Mouse (Mus musculus) forebrain, embryonic 11.5 days (tissue): ENCODE results near the gene Fos. TPM values are rescaled to one million over a fixed set of nuclear protein-coding genes. Genes with fewer than 3 reads are reported as not detected.

ENCODE experiments used
- ATAC-seq: fragments of 200-750 bp; cut with Nextera tagmentation; replicated peaks from 2 replicates; pipeline ENCODE4 v1.8.0; 2017; ENCODE audit warnings: moderate TSS enrichment; ENCODE audit not compliant: low FRiP score
- DNase-seq: peaks from one replicate; pipeline ENCODE4 v3.0.0-alpha.2; 2017; ENCODE audit warnings: low spot score
- H3K27ac ChIP-seq: fragments of 300-500 bp; sonication (generic); 2 replicates; pipeline ENCODE4 v1.5.1; 2014; ENCODE audit warnings: low read depth, low read length
- H3K27me3 ChIP-seq: fragments of 300-500 bp; sonication (generic); 2 replicates; pipeline ENCODE4 v1.6.1; 2014; ENCODE audit warnings: mild to moderate bottlenecking, low read length, mixed read lengths; ENCODE audit not compliant: control insufficient read depth, insufficient read depth
- H3K36me3 ChIP-seq: fragments of 300-500 bp; sonication (generic); 2 replicates; pipeline ENCODE4 v1.6.1; 2014; ENCODE audit warnings: mild to moderate bottlenecking, low read length, moderate library complexity, mixed read lengths; ENCODE audit not compliant: control insufficient read depth, insufficient read depth
- H3K4me1 ChIP-seq: fragments of 300-500 bp; sonication (generic); replicated peaks from 2 replicates; pipeline ENCODE4 v1.6.1; 2014; ENCODE audit warnings: low read length, mixed read lengths; ENCODE audit not compliant: control insufficient read depth, insufficient read depth
- H3K4me2 ChIP-seq: fragments of 300-500 bp; sonication (generic); 2 replicates; pipeline ENCODE4 v1.6.1; 2014; ENCODE audit warnings: low read depth, mild to moderate bottlenecking, low read length, moderate library complexity, mixed read lengths; ENCODE audit not compliant: severe bottlenecking
- H3K4me3 ChIP-seq: fragments of 300-500 bp; sonication (generic); 2 replicates; pipeline ENCODE4 v1.5.1; 2014; ENCODE audit warnings: low read depth, low read length
- H3K9ac ChIP-seq: fragments of 300-500 bp; sonication (generic); 2 replicates; pipeline ENCODE4 v1.6.1; 2014; ENCODE audit warnings: low read length
- H3K9me3 ChIP-seq: fragments of 300-500 bp; sonication (generic); 2 replicates; pipeline ENCODE4 v1.6.1; 2016; ENCODE audit warnings: low read length, mixed read lengths; ENCODE audit not compliant: control insufficient read depth
- WGBS: fragments of 180-500 bp; shearing (Covaris S2); extraction: QIAGEN DNeasy Blood & Tissue Kit; methylation state at CpG from one replicate; pipeline ENCODE4 v1.1.7; 2014; 5-methylcytosine and 5-hydroxymethylcytosine counted together
- polyA plus RNA-seq: library from polyadenylated mRNA; unstranded; fragments of >200 nt; fragmentation: Nextera tagmentation; extraction: Ambion mirVana; gene quantifications from 2 replicates; pipeline ENCODE4 v1.2.1, GENCODE M21; 2014

The Fos gene
- polyA plus RNA-seq, 1 experiment from 2014 or later: 1.1 TPM

GRCm38 (mm10) chr12:85455065-85456058, 18.3 kb upstream of the Fos start:
- Histone ChIP-seq H3K36me3 (no peaks in the 10 kb centered on the region), H3K27ac (peak overlapping the region; percentile 68; the same call in 1 of the 2 replicates), H3K4me1 (peaks cover 5% of the 10 kb centered on the region), H3K9me3 (no peaks in the 10 kb centered on the region), H3K4me2 (peak overlapping the region; percentile 80), H3K27me3 (no peaks in the 10 kb centered on the region), H3K4me3 (peak overlapping the region; percentile 40), H3K9ac (peak overlapping the region; percentile 61)
- ATAC-seq (peak; percentile 99), DNase-seq (peak; percentile 98)
- WGBS: 2% methylated on average over 44 of the region's 44 CpGs

GRCm38 (mm10) chr12:85456276-85456675, 17.4 kb upstream of the Fos start:
- 83% methylated on average over 4 of the region's 4 CpGs for WGBS
- no peak for DNase-seq
- Histone ChIP-seq H3K4me2 (no peak overlapping the region), H3K36me3 (no peaks in the 10 kb centered on the region), H3K4me1 (peaks cover 5% of the 10 kb centered on the region), H3K9me3 (no peaks in the 10 kb centered on the region), H3K9ac (no peak overlapping the region), H3K27me3 (no peaks in the 10 kb centered on the region), H3K4me3 (no peak overlapping the region), H3K27ac (no peak overlapping the region)
- no peak for ATAC-seq

- no peak for DNase-seq
- H3K4me1 ChIP-seq: peaks cover 5% of the 10 kb centered on the region
- no peak overlapping the region for H3K9ac ChIP-seq
- WGBS: 82% methylated on average over 13 of the region's 13 CpGs
- ATAC-seq: no peak
- H3K36me3 ChIP-seq: no peaks in the 10 kb centered on the region
- no peak overlapping the region for H3K27ac ChIP-seq
- no peaks in the 10 kb centered on the region for H3K27me3 ChIP-seq
- H3K4me3 ChIP-seq: no peak overlapping the region
- no peaks in the 10 kb centered on the region for H3K9me3 ChIP-seq
- H3K4me2 ChIP-seq: no peak overlapping the region
Observed at GRCm38 (mm10) chr12:85456966-85457505, 16.7 kb upstream of the Fos start.

- WGBS: 83% methylated on average over 4 of the region's 4 CpGs
- H3K9me3 ChIP-seq: no peaks in the 10 kb centered on the region
- H3K36me3 ChIP-seq: no peaks in the 10 kb centered on the region
- DNase-seq: no peak
- H3K27me3 ChIP-seq: no peaks in the 10 kb centered on the region
- ATAC-seq: no peak
- no peak overlapping the region for H3K9ac ChIP-seq
- H3K27ac ChIP-seq: no peak overlapping the region
- no peak overlapping the region for H3K4me3 ChIP-seq
- H3K4me1 ChIP-seq: peaks cover 3% of the 10 kb centered on the region
- no peak overlapping the region for H3K4me2 ChIP-seq
Observed at GRCm38 (mm10) chr12:85459820-85460219, 13.9 kb upstream of the Fos start.

- no peak for ATAC-seq
- H3K27me3 ChIP-seq: no peaks in the 10 kb centered on the region
- no peak for DNase-seq
- 62% methylated on average over 21 of the region's 21 CpGs for WGBS
- H3K27ac ChIP-seq: no peak overlapping the region
- no peak overlapping the region for H3K4me3 ChIP-seq
- H3K36me3 ChIP-seq: no peaks in the 10 kb centered on the region
- H3K9me3 ChIP-seq: no peaks in the 10 kb centered on the region
- H3K4me1 ChIP-seq: no peaks in the 10 kb centered on the region
- no peak overlapping the region for H3K9ac ChIP-seq
- H3K4me2 ChIP-seq: no peak overlapping the region
Observed at GRCm38 (mm10) chr12:85461913-85462663, 11.6 kb upstream of the Fos start.

- H3K4me2 ChIP-seq: no peak overlapping the region
- no peaks in the 10 kb centered on the region for H3K9me3 ChIP-seq
- no peaks in the 10 kb centered on the region for H3K36me3 ChIP-seq
- no peak overlapping the region for H3K4me3 ChIP-seq
- no peak overlapping the region for H3K27ac ChIP-seq
- 68% methylated on average over 7 of the region's 7 CpGs for WGBS
- DNase-seq: no peak
- no peaks in the 10 kb centered on the region for H3K4me1 ChIP-seq
- ATAC-seq: no peak
- H3K27me3 ChIP-seq: no peaks in the 10 kb centered on the region
- H3K9ac ChIP-seq: no peak overlapping the region
Observed at GRCm38 (mm10) chr12:85462802-85463201, 10.9 kb upstream of the Fos start.

GRCm38 (mm10) chr12:85464431-85464830, 9.3 kb upstream of the Fos start:
- DNase-seq (no peak), ATAC-seq (no peak)
- H3K4me2 ChIP-seq: no peak overlapping the region
- 87% methylated on average over 5 of the region's 5 CpGs for WGBS
- no peaks in the 10 kb centered on the region for H3K9me3 ChIP-seq
- H3K4me1 ChIP-seq: no peaks in the 10 kb centered on the region
- H3K9ac ChIP-seq: no peak overlapping the region
- no peaks in the 10 kb centered on the region for H3K36me3 ChIP-seq
- no peak overlapping the region for H3K4me3 ChIP-seq
- no peaks in the 10 kb centered on the region for H3K27me3 ChIP-seq
- no peak overlapping the region for H3K27ac ChIP-seq

- H3K27ac ChIP-seq: no peak overlapping the region
- H3K4me3 ChIP-seq: no peak overlapping the region
- no peaks in the 10 kb centered on the region for H3K4me1 ChIP-seq
- ATAC-seq (no peak), DNase-seq (no peak)
- H3K27me3 ChIP-seq: no peaks in the 10 kb centered on the region
- no peak overlapping the region for H3K9ac ChIP-seq
- H3K4me2 ChIP-seq: no peak overlapping the region
- no peaks in the 10 kb centered on the region for H3K36me3 ChIP-seq
- no peaks in the 10 kb centered on the region for H3K9me3 ChIP-seq
- 69% methylated on average over 3 of the region's 3 CpGs for WGBS
Observed at GRCm38 (mm10) chr12:85464902-85465301, 8.8 kb upstream of the Fos start.
